Mouse (Mus musculus): ENCODE results near the gene Arhgef10l. TPM values are rescaled to one million over a fixed set of nuclear protein-coding genes. Genes with fewer than 3 reads are reported as not detected.

Arhgef10l gene
- polyA plus RNA-seq, 1 experiment, result 28.4 TPM

DNA sequence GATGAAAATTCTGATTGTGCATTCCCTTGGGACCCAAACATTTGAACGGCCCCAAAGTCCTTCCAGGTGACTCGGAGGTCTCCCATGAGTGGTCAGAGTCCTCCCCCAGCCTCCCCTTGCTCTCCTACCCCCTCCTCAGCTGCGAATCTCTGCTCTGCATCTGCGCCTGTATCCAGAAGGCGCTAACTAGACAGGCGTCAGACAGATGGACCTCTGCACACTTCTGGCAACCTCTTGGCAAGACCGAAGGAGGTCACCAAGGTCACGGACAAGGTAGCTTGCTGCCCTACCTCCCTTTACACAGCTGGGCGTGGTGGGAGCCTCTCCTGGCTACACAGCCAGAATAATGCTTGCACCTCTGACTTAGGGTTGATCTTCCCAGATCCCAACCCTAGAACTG is 25.1 kb downstream of the Arhgef10l start:
- DNase-seq (ENCODE audit: low read depth, low spot score), result no peak
- WGBS, result 54% methylated on average over 9 of the region's 9 CpGs

DNA sequence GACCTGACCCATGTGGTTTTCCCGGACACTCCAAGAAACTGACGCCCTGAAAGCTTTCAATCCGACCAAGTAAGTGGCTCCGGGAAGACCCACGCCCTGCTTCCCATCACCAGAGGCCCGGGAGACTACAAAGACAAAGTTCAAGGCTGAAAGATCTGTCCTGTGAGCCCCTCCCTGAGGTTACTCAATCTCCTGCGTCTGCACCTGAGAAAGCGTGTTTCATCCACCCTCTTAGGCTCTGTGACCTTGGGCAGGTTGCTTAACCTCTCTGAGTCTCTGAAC is 25.6 kb downstream of the Arhgef10l start:
- DNase-seq (ENCODE audit: low read depth, low spot score), result no peak
- WGBS, result 35% methylated on average over 8 of the region's 8 CpGs

DNA sequence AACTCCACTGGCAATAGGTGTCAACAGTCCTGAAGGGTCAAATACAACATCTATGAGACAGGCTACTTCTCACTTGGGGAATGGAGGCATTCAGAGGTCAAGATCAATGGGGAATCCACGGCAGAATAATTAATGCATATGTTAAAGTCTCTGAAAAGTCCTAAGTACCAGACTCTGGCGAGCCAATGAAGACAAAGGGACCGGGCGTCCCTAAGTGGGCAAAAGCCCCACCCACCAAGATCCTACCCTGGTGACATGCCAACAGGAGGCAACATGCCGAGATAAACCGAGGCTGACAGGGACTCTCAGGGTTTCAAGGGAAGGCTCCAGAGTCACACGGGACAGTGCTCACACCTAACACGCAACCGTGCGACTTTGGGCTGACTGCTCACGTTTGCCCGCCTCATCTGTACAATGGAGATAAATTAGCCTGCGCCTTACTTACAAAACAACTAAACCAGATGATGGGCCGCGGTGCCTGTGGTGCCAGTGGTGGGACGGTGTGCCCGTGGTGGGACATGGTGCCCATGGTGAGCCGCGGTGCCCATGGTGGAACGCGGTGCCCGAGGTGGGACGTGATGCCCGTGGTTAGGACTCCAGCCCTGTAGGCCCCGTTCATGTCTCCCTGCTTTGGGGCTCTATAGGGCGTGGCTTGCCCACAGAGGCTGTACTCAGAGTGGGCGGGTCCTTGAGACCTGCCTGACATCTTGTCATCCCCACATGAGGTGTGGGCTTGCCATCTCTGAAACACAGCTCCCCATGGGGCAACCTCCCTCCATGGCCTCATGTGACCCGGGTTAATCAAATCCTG is 26.2 kb downstream of the Arhgef10l start:
- WGBS, result 87% methylated on average over 28 of the region's 28 CpGs
- DNase-seq (ENCODE audit: low read depth, low spot score), result no peak

DNA sequence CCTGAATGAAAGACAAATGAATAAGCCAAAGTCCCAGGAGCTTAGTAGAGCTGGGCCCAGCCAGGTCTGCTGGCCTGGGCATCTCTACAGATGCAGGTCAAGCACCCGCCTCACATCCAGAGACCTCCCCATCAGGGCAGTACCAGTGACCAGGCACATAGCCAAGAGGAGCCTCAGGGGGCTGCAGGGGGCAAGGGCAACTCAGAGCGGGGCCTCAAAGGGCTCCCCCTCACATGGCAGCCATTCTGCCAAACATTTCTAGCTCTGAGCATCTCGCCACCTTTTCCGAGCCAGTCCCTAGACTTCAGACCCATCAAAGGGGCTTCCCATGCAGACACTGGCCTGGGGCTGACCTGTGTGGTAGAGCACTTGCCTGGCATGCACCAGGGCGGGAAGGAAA is 27.2 kb downstream of the Arhgef10l start:
- no peak for DNase-seq (ENCODE audit: low read depth, low spot score)
- WGBS, result 93% methylated on average over 5 of the region's 5 CpGs

DNA sequence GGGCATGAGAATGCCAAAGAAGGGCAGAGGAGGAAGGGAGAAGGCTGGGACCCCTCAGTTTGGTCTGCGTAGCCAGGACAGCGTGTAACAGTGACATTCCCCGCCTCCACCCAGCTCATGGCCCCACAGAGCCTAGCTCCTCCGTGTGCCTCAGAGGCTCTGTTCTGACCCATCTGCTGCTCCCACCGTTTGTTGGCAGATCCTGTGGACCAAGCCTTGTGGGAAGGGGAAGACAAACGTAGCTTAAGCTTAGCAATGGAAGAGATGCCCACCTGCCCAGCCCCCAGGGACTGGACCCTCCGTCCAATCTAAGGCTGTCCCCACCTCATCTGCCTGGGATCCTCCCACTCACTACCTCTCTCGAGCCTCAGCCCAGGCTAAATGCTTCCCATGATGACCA is 28.5 kb downstream of the Arhgef10l start:
- WGBS, result 80% methylated on average over 8 of the region's 8 CpGs

DNA sequence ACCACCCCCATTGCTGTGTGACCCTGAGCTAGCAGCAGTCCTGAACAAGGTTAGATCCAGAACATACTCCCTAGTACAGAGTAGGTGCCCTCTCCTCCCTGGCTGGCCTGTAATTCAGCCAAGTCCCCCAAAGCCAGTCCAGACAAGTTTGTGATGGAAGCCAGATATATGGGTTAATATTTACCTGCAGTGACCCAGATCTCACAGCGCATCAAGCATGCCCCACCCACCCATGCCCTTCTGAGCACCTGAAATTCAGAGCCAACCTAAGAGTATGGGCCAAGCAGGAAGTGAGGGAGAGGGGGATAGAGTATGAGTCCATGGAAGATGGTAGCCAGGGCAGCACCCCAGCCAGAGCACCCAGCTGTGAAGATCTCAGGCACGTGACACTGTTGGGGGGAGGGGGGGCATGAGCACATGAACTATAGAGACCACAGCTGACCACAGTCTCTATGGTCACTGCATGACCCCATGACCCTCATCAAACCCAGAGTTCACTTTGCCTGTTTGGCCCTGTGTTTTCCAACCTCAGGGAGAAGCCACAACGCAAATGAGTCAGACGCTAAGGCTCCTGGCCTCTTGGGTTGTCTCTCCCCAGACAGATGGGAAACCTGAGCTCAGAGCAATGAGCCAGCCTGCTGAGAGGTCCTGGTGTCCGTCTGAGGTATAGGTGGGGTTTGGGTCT is 29.4 kb downstream of the Arhgef10l start:
- DNase-seq (ENCODE audit: low read depth, low spot score), result no peak
- 38% methylated on average over 5 of the region's 5 CpGs for WGBS

More for the DNA sequence above, 28.5 kb downstream of the Arhgef10l start:
- DNase-seq (ENCODE audit: low read depth, low spot score), result no peak

DNA sequence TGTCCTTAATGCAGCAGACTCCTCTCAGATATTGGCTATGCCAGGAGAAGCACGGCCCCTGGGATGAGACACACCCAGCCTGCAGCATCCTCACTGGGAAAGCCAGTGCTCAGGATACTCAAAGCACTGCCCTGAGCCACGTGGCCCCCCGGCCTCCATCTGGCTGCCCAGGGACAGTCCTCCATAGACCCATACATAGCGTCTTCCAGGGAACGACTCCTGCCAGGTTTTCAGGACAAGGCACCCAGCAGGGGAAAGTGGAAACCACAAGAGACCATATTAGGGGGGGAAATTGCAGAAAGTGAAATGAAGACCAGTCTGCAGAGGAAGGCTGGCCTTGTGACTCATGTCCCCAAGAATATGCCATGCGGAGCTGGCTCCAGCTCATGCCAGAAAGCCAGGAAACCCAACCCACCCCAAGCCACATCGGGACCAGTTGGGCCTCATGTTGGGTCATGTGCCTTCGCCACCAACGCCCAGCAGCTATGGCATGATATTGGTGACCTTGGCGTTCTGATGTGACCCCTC is 30.9 kb downstream of the Arhgef10l start:
- WGBS, result 68% methylated on average over 10 of the region's 10 CpGs
- DNase-seq (ENCODE audit: low read depth, low spot score), result no peak

DNA sequence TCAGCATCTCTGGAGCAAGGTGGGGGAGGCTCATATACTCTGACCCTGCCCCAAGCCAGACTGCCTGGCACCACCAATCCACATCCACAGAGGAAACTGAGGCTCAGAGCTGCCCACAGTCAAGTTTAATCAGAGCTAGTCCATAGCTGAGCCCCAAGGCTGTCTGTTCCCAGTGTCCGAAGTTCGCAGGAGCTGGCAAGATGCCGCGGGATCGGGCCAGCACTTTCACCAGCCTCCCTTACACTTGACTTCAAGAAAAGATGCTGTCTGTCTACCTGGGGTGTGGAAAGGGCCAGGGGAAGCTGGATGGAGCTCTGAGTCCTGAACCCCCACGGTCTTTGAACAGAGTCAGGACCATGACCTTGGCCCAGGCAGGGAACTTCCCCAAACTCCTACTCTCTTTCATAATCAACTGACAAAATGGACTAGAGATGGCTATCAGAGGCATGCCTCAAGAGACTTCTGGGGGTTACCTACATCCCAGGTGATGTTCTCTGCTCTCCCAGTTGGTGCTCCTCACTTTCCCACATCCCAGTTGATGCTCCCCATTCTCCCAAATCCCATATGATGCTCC is 34.4 kb downstream of the Arhgef10l start:
- DNase-seq (ENCODE audit: low read depth, low spot score), result no peak
- WGBS, result 58% methylated on average over 6 of the region's 6 CpGs

DNA sequence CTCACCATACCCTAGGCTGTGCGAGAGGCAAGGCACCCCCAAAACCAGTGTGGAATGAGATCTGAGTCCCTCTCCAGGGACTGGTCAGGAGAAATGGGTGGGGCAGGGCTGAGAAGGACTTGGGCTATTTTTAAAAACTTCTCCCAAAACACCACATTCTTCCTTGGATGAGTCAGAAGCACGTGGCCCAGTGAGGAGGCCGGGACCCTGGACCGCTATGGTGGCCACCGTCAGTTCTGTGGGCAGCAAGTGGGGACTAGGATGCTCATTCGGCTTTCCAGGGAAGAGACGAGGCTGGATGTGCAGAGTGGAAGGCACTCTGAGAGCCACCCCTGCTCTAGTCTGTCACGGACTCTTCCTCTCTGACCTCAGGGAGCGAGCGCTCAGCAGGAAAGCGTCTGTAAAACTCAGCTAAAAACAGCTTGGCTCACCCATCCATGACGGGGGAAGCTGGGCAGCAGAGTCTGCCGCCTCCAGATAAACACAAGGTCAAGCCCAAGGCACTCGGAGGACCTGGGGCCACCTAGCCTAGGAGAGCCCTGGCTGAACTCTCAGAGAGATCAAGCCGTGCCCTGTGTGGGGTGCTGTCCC is 35.1 kb downstream of the Arhgef10l start:
- WGBS, result 67% methylated on average over 15 of the region's 15 CpGs
- no peak for DNase-seq (ENCODE audit: low read depth, low spot score)

DNA sequence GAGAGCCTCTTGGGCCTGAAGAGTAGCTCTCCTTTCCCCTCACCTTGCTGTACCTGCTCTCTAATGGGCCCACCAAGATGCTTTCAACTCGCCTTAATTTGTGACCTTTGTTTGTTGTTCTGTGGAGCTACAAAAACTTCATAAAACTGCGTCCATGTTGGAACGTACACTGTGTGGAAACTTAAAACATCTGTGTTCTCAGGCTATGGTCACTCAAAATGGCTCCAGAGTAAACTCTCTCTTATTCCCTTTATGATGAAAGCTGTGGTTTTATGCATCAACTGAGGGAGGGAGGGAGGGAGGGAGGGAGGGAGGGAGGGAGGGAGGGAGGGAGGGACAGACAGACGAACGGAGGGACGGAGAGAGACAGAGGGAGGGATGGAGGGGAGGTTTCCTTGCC is 35.7 kb downstream of the Arhgef10l start:
- 75% methylated on average over 3 of the region's 6 CpGs for WGBS
- no peak for DNase-seq (ENCODE audit: low read depth, low spot score)

DNA sequence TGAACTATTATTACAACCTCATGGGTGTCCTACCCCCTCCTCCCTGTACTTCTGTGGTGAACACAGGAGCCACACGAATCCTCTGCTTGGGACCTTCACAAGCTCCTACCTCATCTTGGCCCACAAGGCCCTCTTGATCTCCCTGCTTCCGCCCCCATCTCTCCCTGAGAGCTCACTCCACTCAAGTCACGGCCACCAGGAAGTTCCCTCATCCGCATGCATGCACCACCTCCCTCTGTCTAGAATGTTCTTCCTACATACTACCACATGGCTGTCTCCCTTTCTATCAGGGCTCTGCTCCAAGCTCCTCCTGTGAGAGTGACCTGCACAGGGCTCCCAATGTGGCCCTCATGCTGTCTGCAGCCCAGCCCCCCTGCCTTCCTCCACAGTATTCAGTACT is 36.8 kb downstream of the Arhgef10l start:
- 76% methylated on average over 4 of the region's 4 CpGs for WGBS
- DNase-seq (ENCODE audit: low read depth, low spot score), result no peak

DNA sequence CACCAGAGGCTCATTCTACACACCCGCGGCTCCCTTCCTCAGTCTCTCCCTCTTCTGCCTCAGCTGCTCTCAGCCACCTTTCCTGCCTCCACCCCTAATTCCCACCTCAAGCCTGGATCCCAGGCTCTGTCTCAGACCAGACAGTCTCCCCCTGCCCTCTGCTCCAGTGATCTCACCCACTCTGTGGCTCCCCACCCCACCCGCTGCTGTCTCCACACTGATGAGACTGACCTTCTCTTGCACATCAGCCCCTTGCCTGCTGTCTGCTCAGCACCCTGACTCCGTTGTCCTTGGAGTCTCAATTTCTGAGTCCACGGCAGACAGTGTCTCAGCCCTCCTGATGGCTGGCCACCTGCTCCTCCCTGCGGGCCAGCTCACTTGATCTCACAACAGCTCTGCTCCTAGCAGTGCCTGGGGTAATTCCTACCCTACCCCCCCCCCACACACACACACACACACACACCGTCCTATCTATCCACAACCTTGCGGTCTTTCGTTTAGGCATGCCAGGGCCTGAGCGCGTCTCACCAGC is 37.3 kb downstream of the Arhgef10l start:
- no peak for DNase-seq (ENCODE audit: low read depth, low spot score)
- WGBS, result 80% methylated on average over 11 of the region's 11 CpGs

DNA sequence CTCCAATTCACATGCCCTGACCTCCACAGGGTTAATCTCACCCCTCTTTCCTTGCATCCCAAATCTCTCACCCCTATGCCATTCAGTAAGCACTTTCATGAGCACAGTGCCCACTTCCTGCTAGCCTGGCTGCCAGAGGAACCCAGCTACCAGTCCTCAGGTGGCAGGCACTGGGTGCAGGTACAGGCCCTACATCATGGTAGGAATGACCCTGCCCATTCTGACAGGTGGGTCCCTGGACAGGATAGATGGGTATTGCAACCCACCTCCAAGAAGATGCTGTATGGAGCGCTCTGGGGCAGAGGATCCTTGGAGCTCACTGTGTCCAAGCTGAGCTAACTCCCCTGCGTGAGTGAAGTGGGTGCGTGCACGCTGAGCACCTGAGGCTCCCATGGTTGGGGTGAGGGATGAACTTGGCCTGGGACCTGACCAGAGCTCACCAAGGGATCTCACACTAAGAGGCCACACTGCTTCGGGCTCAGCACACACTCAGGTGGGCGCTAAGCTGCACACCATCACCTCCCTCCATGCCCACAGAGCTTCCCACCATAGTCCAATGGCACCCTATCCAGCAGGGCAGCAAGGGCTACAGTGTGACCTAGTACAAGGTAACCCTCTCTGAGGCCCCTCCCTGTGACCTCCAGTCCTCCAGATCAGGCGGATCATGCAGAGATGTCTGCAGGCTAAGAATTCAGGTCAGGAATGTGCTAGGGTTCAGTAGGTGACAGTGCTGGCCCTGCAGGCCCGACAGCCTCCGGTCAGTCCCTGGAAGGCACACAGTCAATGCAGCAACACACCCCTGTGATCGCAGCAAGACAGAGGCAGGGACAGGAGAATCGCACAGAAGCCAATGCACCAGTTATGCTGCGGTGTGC is 39.9 kb downstream of the Arhgef10l start:
- no peak for DNase-seq (ENCODE audit: low read depth, low spot score)
- WGBS, result 89% methylated on average over 12 of the region's 12 CpGs

DNA sequence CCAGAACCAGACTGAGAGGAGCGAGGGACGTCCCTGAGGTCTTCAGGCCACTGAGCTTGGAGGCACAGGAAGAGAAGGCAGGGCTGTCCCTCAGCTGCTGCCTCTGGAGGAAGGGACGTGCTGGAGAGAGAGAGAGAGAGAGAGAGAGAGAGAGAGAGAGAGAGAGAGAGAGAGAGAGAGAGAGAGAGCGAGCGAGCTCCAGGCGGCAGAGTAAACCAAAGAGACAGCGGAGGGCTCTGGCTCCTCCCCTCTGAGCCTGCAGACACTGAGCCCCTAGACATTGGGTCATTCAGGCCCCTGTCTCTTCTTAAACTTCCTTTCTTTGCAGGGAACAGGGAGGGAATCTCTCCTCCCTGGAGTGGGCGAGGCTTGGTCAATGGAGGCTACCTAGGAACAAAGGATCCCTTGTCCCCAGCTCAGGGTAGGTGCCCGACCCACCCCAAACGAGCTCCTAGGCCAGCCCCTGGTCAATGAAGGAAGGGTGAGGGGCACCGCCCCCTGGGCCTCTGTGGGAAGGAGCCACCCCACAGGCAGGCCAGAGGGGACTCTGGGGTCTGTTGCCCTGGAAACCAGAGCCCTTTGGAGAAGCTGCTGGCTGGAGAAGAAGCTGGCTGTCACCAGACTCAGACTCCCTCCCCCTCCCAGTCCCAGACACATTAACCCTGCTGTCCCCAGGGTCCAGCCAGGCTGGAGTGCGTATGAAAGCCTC is 41.2 kb downstream of the Arhgef10l start:
- 14% methylated on average over 11 of the region's 12 CpGs for WGBS
- no peak for DNase-seq (ENCODE audit: low read depth, low spot score)

DNA sequence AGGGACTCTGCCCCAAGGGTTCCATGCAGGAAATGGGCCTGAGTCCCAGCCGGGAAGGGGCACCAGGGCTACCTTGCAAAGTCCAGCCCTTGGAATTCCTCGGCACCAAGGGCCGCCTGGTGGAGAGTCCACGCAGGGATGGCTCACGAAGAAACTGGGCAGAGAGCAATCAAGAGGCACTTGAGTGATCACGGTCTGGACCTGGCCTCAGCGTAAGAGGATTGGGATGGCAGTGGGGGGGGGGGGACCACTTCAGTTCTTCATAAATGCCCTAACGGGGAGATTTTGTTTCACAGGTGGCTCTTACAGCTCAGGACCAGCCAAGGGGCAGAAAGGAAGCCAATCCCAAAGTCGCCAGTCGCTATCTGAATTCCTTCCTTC is 41.7 kb downstream of the Arhgef10l start:
- 19% methylated on average over 10 of the region's 10 CpGs for WGBS
- no peak for DNase-seq (ENCODE audit: low read depth, low spot score)

DNA sequence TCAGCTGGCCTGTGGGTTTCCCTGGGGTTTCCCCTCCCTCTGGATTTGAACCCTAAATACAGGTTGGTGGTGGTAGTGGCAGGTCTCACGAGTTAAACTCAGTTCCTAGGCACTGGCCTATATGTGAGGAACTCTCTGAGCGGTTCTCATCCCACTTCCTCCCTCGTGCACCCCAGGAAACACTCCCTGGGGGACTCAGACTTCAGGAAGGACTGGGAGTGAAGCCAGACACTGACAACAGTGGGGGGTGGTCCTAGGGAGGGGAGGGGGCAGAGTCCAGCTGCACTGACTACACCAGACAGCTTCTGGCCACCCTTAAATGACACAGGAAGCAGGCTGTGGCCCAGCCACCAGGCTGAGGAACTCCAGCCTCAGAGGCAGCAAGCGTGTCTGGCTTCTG is 43.0 kb downstream of the Arhgef10l start:
- DNase-seq (ENCODE audit: low read depth, low spot score), result no peak
- 53% methylated on average over 4 of the region's 4 CpGs for WGBS

DNA sequence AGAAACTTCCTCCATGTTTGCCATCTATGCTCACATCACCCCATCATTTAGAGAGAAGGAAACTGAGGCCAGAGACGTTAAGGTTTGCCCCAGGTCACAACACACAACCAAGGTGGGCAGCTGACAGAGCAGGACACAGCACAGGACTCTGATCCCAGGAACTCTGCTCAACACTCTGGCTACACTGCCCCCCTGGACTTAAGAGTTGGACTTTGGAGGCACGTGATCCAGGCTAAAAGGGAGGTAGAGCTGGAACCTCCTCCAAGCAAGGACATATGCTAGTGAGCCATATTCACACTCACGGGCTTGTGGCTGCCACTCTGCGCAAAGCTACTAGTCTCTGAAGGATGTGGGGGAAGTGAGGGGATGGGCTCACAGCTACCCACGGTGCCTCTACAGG is 45.3 kb downstream of the Arhgef10l start:
- 51% methylated on average over 5 of the region's 5 CpGs for WGBS
- no peak for DNase-seq (ENCODE audit: low read depth, low spot score)

DNA sequence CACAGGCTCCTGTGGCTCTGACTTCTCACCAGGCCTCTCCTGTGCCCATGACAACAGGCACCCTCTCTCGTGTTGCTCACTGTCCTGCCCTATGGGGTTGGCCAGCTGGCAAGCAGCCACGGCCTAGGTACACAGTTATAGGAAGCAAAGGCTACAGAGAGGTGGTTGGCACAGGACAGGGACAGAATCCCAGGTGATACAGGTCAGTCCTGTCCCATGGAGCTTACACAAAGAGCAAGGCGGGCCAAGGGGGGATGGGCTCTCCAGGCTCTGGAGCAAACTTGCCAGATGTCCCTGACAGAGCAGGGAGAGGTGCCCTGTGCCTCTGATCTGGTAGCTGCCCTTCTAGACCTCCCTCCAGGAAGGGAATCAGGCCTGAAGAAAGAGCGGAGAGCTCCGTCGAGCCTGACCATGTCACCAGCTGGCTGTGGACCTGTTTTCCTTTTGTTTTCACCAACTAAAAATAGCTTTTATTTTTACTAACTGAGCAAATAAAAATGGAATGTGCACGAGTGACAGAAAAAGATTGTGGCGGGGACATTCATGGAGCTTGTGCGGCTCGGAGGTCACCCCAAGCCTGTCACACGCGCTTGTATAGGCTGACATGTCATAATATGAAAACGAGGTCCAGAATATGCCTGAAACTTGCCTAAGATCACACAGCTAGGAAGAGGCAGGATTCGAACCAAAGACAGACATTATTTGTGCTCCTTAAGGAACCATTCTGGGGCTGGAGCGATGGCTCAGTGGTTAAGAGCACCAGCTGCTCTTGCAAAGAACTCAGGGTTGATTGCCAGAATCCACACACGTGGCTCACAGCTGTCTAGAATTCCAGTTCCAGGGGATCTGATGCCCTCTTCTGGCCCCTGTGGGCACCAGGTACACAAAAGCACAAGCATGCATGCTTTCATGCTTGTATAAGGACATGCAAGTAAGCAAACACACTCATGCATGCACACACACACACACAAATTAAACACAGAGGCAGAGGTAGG is 48.1 kb downstream of the Arhgef10l start:
- peak; percentile 81 for DNase-seq (ENCODE audit: low read depth, low spot score)
- 27% methylated on average over 16 of the region's 16 CpGs for WGBS
